Comparison of ENCODE assay signal across 26 mouse cellular contexts in genomic region chr4:116481322-116481721, GRCm38 (mm10). TPM values are rescaled to one million over a fixed set of nuclear protein-coding genes. Genes with fewer than 3 reads are reported as not detected.
DNase-seq lines count a peak whose midpoint lies in the region; ATAC-seq and TF ChIP-seq lines count a peak whose summit lies in the region.
"Had no signal": no experiment of that assay in that cellular context is flagged by ENCODE, and none has a peak within 500 bp of the region (broad histone marks: within the 10 kb centered on the region; RNA-seq: fewer than 3 reads in every experiment).

No protein-coding gene starts in this region.

- 49% methylated on average over 2 of the region's 2 CpGs for WGBS in intestine, postnatal 0 days
- WGBS in liver, embryonic 14.5 days (ENCODE audit: insufficient replicate concordance), result 14% methylated on average over 2 of the region's 2 CpGs

- peak; percentile 28 for ATAC-seq in G1E (ENCODE audit: extremely low read depth, insufficient number of reproducible peaks, low FRiP score, poor library complexity, severe bottlenecking)
- ATAC-seq in intestine, postnatal 0 days, result 0 out of 2 replicates have a peak, but pooled peaks have one; percentile 22
- ATAC-seq in liver, embryonic 14.5 days (ENCODE audit: insufficient read depth), result peak; percentile 69; the same call in 1 of the 2 replicates
- peak; percentile 89 for ATAC-seq in megakaryocyte-erythroid progenitor cell, adult 5-6 weeks (replicated peaks; ENCODE audit: low FRiP score, low TSS enrichment, poor library complexity, severe bottlenecking)
- ATAC-seq: forebrain, postnatal 0 days; hindbrain, embryonic 16.5 days had no signal

- no peaks in the 10 kb centered on the region for H3K9me3 ChIP-seq in G1E (replicated peaks)
- H3K9me3 ChIP-seq in intestine, postnatal 0 days (ENCODE audit: control insufficient read depth), result no peaks in the 10 kb centered on the region
- H3K9me3 ChIP-seq in liver, embryonic 14.5 days (ENCODE audit: control insufficient read depth, low read length), result no peaks in the 10 kb centered on the region
- H3K9me3 ChIP-seq: embryonic facial prominence, embryonic 10.5 days; embryonic facial prominence, embryonic 15.5 days; forebrain, embryonic 12.5 days; heart, embryonic 13.5 days; limb, embryonic 10.5 days; limb, embryonic 15.5 days; megakaryocyte, embryonic 14.5 days had no signal

- H3K27me3 ChIP-seq in G1E (ENCODE audit: insufficient read depth, low read length), result 0 out of 2 replicates have a peak, but pooled peaks cover 3% of the 10 kb centered on the region
- no peaks in the 10 kb centered on the region for H3K27me3 ChIP-seq in intestine, postnatal 0 days (replicated peaks; ENCODE audit: control insufficient read depth, insufficient read depth, low read length)
- no peaks in the 10 kb centered on the region for H3K27me3 ChIP-seq in liver, embryonic 14.5 days (ENCODE audit: control insufficient read depth, insufficient read depth, low read length)
- H3K27me3 ChIP-seq: embryonic facial prominence, embryonic 15.5 days; forebrain, embryonic 12.5 days; limb, embryonic 15.5 days; megakaryocyte, embryonic 14.5 days had no signal

- H3K4me3 ChIP-seq in G1E (ENCODE audit: low read depth, low read length), result no peak overlapping the region
- H3K4me3 ChIP-seq in intestine, postnatal 0 days (ENCODE audit: low read depth, low read length), result no peak overlapping the region
- no peak overlapping the region for H3K4me3 ChIP-seq in liver, embryonic 14.5 days (ENCODE audit: insufficient read depth in 1 of 2, low read depth in 2 of 2, low read length in 2 of 2)
- H3K4me3 ChIP-seq in left cerebral cortex, adult 2 months, result no peak overlapping the region
- H3K4me3 ChIP-seq: embryonic facial prominence, embryonic 10.5 days; embryonic facial prominence, embryonic 15.5 days; forebrain, embryonic 12.5 days; heart, embryonic 13.5 days; limb, embryonic 10.5 days; limb, embryonic 15.5 days; megakaryocyte, embryonic 14.5 days had no signal

- intact Hi-C loops in left cerebral cortex, adult 2 months (cut with DNase I), result no loop called here

- DNase-seq in G1E (ENCODE audit: low spot score), result no peak
- peak in 1 of 3 experiments; percentile 44 for DNase-seq in liver, embryonic 14.5 days (ENCODE audit: low read depth in 3 of 3, low spot score in 3 of 3)
- DNase-seq in left cerebral cortex, adult 2 months (ENCODE audit: extremely low spot score in 1 of 2, low spot score in 2 of 2), result no peak
- no peak for DNase-seq in kidney, adult 18-20 months
- no peak for DNase-seq in retina, postnatal 1 day
- DNase-seq: adrenal gland, postnatal 14 days; cerebellum, adult 2 months; cerebellum, postnatal 14 days; forebrain, postnatal 0 days; gastrocnemius, postnatal 10 days; heart, postnatal 10 days; kidney, postnatal 25 days; layer of hippocampus, postnatal 36 days; lung, postnatal 36 days; midbrain, embryonic 14.5 days; right cerebral cortex, postnatal 14 days had no signal

- TF ChIP-seq EP300 in liver, embryonic 14.5 days (IDR thresholded peaks at IDR 0.05; ENCODE audit: low read depth), result peak; percentile 48

- no peaks in the 10 kb centered on the region for H3K36me3 ChIP-seq in G1E (replicated peaks)
- no peaks in the 10 kb centered on the region for H3K36me3 ChIP-seq in intestine, postnatal 0 days (ENCODE audit: control insufficient read depth, insufficient read depth)
- no peaks in the 10 kb centered on the region for H3K36me3 ChIP-seq in liver, embryonic 14.5 days (replicated peaks; ENCODE audit: control insufficient read depth, insufficient read depth, low read depth)
- H3K36me3 ChIP-seq: embryonic facial prominence, embryonic 10.5 days; embryonic facial prominence, embryonic 15.5 days; forebrain, embryonic 12.5 days; heart, embryonic 13.5 days; limb, embryonic 10.5 days; limb, embryonic 15.5 days had no signal

- H3K4me1 ChIP-seq in G1E (ENCODE audit: insufficient read depth, low read depth, low read length), result peaks cover 33% of the 10 kb centered on the region
- H3K4me1 ChIP-seq in intestine, postnatal 0 days (replicated peaks; ENCODE audit: control insufficient read depth, insufficient read depth, low read length), result no peaks in the 10 kb centered on the region
- H3K4me1 ChIP-seq in liver, embryonic 14.5 days (replicated peaks; ENCODE audit: control insufficient read depth in 2 of 2, insufficient read depth in 2 of 2, low read length in 1 of 2), result peaks cover 5 to 9% of the 10 kb centered on the region in 2 experiments; a peak in 3 of 4 replicates

- no peak for TF ChIP-seq CTCF in G1E (IDR thresholded peaks at IDR 0.05; ENCODE audit: low read depth, low read length)
- no peak for TF ChIP-seq CTCF in intestine, postnatal 0 days (IDR thresholded peaks at IDR 0.05; ENCODE audit: low read depth)
- no peak for TF ChIP-seq CTCF in liver, embryonic 14.5 days (IDR thresholded peaks at IDR 0.05; ENCODE audit: low read depth)
- no peak for TF ChIP-seq CTCF in left cerebral cortex, adult 2 months (IDR thresholded peaks at IDR 0.05)

- H3K9ac ChIP-seq in intestine, postnatal 0 days (ENCODE audit: low read depth, low read length), result no peak overlapping the region
- H3K9ac ChIP-seq in liver, embryonic 14.5 days (replicated peaks), result no peak overlapping the region
- H3K9ac ChIP-seq: embryonic facial prominence, embryonic 15.5 days; forebrain, embryonic 12.5 days; forebrain, postnatal 0 days; heart, embryonic 13.5 days; limb, embryonic 15.5 days had no signal

- H3K27ac ChIP-seq in intestine, postnatal 0 days (ENCODE audit: low read depth, low read length), result no peak overlapping the region
- H3K27ac ChIP-seq in liver, embryonic 14.5 days, result no peak overlapping the region
- H3K27ac ChIP-seq in left cerebral cortex, adult 2 months, result no peak overlapping the region
- H3K27ac ChIP-seq: embryonic facial prominence, embryonic 10.5 days; embryonic facial prominence, embryonic 15.5 days; forebrain, embryonic 12.5 days; heart, embryonic 13.5 days; limb, embryonic 10.5 days; limb, embryonic 15.5 days had no signal

- H3K4me2 ChIP-seq in intestine, postnatal 0 days (replicated peaks; ENCODE audit: low read depth), result no peak overlapping the region
- no peak overlapping the region for H3K4me2 ChIP-seq in liver, embryonic 14.5 days (ENCODE audit: low read depth)
- H3K4me2 ChIP-seq: embryonic facial prominence, embryonic 15.5 days; forebrain, embryonic 12.5 days; heart, embryonic 13.5 days; limb, embryonic 15.5 days had no signal

RNA-seq across cellular contexts. Expression of gene Mast2, which starts 17.3 kb away (rescaled TPM):
- total RNA-seq in G1E (2014; fragmentation: Nextera tagmentation) (52.8 and 64.7 TPM in 2 replicates), G1E (2017) (10.4 and 10.7 TPM in 2 replicates)
- 54.9 and 63.0 TPM in 2 replicates for polyA plus RNA-seq in G1E (2012)
- polyA plus RNA-seq in intestine, postnatal 0 days (2015; fragmentation: Nextera tagmentation; extraction: Ambion mirVana), result 9.6 TPM in 2 replicates
- polyA plus RNA-seq in liver, embryonic 14.5 days (2012; rRNA removed), result 10.4 and 11.3 TPM in 2 replicates
- 7.3 and 9.2 TPM in 2 replicates for polyA plus RNA-seq in liver, embryonic 14.5 days (2014; fragmentation: Nextera tagmentation; extraction: Ambion mirVana)
- total RNA-seq in megakaryocyte-erythroid progenitor cell, adult 5-6 weeks (2014; fragmentation: Nextera tagmentation), result 32.2 and 47.0 TPM in 2 replicates
- total RNA-seq in megakaryocyte-erythroid progenitor cell, adult 5-6 weeks (2017), result 7.8 and 32.7 TPM in 2 replicates
- total RNA-seq in left cerebral cortex, adult 2 months (2021), result 100 to 1,000 TPM; 115 to 121 TPM

RNA-seq across cellular contexts. Expression of gene Ipp, which starts 26.0 kb away (rescaled TPM):
- total RNA-seq in G1E (2014; fragmentation: Nextera tagmentation) (8.5 and 11.8 TPM in 2 replicates), G1E (2017) (11.8 and 14.0 TPM in 2 replicates)
- polyA plus RNA-seq in G1E (2012), result 2.0 and 2.1 TPM in 2 replicates
- polyA plus RNA-seq in intestine, postnatal 0 days (2015; fragmentation: Nextera tagmentation; extraction: Ambion mirVana), result 8.8 and 9.1 TPM in 2 replicates
- 3.8 and 6.0 TPM in 2 replicates for polyA plus RNA-seq in liver, embryonic 14.5 days (2012; rRNA removed)
- 3.2 and 3.8 TPM in 2 replicates for polyA plus RNA-seq in liver, embryonic 14.5 days (2014; fragmentation: Nextera tagmentation; extraction: Ambion mirVana)
- total RNA-seq in megakaryocyte-erythroid progenitor cell, adult 5-6 weeks (2014; fragmentation: Nextera tagmentation), result 8.7 and 10.5 TPM in 2 replicates
- 13.4 and 21.7 TPM in 2 replicates for total RNA-seq in megakaryocyte-erythroid progenitor cell, adult 5-6 weeks (2017)
- total RNA-seq in left cerebral cortex, adult 2 months (2021), result 10 to 100 TPM; 17.8 to 20.2 TPM

Comparison
In these comparisons a context has a peak if more than half of its experiments do, and no peak if none do; other contexts are left out.
1. ATAC-seq: peak in every context shown above with its lines; median percentile 89 in megakaryocyte-erythroid progenitor cell, adult 5-6 weeks; 69 in liver, embryonic 14.5 days; 28 in G1E; 22 in intestine, postnatal 0 days.